Mouse (Mus musculus) mature B cell (primary cell): Measurements from ENCODE around the gene Pax9.

Experiments
- in situ Hi-C: fragments of 300-500 bp; cut with MboI; formaldehyde crosslinking; loops from 2 replicates; pipeline ENCODE4 v1.14.3; 2019

The Pax9 gene

GRCm38 (mm10) chr12:56697011-56697740 is 5.6 kb downstream of the Pax9 start:
- in situ Hi-C loops, result no loop called here

GRCm38 (mm10) chr12:56697785-56698184 is 6.2 kb downstream of the Pax9 start:
- in situ Hi-C loops, result no loop called here

DNA sequence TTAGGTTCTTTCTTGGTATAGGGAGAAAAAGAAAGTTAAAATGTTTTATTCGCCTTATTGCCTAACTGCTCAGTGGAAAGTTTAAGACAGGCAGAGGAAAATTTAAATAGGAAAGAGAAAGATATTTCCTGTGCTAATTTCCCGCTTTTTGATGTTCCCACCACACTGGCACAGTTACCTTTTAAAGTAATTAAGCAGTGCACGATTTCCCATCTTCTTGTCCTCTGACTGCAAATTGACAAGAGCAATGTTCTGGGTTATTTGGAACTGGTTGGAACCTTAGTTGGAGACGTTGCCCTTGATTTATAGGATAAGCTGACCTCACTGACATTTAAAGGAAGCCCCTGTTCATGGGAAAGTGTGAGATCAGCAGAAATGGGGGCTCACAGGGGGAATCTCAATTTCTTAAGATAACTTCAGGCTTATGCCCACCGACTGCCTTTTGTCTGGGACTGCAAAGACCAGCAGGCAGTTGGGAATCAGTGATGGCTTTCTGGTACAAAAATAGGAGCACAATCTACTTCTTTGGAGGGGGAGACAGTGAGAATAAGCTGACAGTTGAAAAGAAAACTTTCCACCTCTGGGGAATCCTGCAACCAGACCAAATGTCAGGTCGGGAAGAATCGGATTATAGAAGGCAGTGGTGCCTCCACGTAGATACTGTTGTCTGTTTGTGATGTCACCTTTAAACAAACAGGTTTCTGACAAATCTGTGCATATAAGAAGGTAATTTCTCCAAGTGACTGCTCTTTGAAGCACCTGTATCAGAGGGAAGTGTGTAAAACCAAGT is 6.8 kb downstream of the Pax9 start:
- in situ Hi-C loops, result no loop called here

- in situ Hi-C loops, result no loop called here
These were observed 7.8 kb downstream of the Pax9 start for GRCm38 (mm10) chr12:56699351-56699750.

- in situ Hi-C loops, result no loop called here
These were observed 8.6 kb downstream of the Pax9 start for GRCm38 (mm10) chr12:56699915-56700900.

DNA sequence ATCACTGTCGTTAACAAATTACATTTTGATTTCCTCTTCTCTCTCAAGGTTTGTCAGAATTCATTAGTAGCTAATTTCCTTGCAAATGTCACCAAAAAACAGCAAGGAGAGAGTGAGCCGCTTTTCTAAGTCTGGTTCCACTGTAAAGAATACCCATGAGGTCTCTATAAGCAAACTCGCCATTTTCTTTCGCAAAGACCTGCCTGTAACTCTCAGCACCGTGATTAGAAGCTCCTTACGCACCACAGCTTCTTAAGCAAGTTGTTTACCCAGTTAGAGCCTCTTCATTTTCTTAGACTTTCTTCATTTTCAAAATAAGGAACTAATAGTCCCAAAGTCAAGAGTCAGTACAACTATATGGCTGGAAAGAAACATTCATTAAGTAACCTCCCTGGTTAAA is 9.4 kb downstream of the Pax9 start:
- in situ Hi-C loops, result no loop called here

- in situ Hi-C loops, result no loop called here
These were observed 26.6 kb downstream of the Pax9 start for GRCm38 (mm10) chr12:56717971-56718706.

- in situ Hi-C loops, result no loop called here
These were observed 27.1 kb downstream of the Pax9 start for GRCm38 (mm10) chr12:56718707-56719051.

- in situ Hi-C loops, result no loop called here
These were observed 36.1 kb downstream of the Pax9 start for GRCm38 (mm10) chr12:56727631-56728030.

DNA sequence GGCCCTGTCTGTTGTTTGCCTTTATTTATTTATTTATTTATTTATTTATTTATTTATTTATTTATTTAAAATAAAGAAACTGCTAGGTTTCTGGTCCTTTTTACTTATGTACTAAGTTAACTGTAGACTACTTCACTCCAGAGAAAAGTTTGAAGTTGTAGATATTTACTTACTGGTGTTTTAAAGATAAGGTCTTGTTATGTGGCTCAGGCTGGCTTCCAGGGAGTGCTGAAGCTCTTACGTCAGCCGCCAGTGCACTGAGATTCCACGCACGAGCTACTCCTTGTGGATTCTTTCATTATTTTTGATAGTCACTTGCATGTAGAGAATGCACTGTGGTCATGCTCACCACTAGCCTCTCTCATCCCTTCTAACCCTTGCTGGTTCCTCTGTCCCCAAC is 45.5 kb downstream of the Pax9 start:
- in situ Hi-C loops, result no loop called here
